Mouse (Mus musculus): ENCODE data around the gene Ano5. TPM values are rescaled to one million over a fixed set of nuclear protein-coding genes. Genes with fewer than 3 reads are reported as not detected.

Ano5 gene
- polyA plus RNA-seq, 2 experiments: 1.4 to 1.5 TPM

GRCm38 (mm10) chr7:51628349-51628748 is 117.5 kb downstream of the Ano5 start:
- Histone ChIP-seq H3K36me3 (ENCODE audit: control insufficient read depth, insufficient read depth, low read length) (no peaks in the 10 kb centered on the region), H3K27ac (replicated peaks; ENCODE audit: low read depth, low read length) (no peak overlapping the region), H3K27me3 (ENCODE audit: control insufficient read depth, insufficient read depth, low read length) (peaks cover 56% of the 10 kb centered on the region), H3K9ac (ENCODE audit: low read depth, low read length, severe bottlenecking) (no peak overlapping the region), H3K4me3 (replicated peaks; ENCODE audit: low read length) (no peak overlapping the region), H3K4me2 (replicated peaks; ENCODE audit: low read depth, low read length, severe bottlenecking) (no peak overlapping the region), H3K4me1 (ENCODE audit: control insufficient read depth, insufficient read depth, low read length) (0 out of 2 replicates have a peak, but pooled peaks cover 7% of the 10 kb centered on the region), H3K9me3 (ENCODE audit: control insufficient read depth, low read length) (no peaks in the 10 kb centered on the region)
- ATAC-seq (ENCODE audit: low FRiP score, low read depth): no peak
- no peak for TF ChIP-seq POLR2A (IDR thresholded peaks at IDR 0.05; ENCODE audit: borderline replicate concordance, extremely low read depth, insufficient read depth, insufficient read length)
- WGBS: 5% methylated on average over 9 of the region's 9 CpGs
- DNase-seq (ENCODE audit: low spot score): no peak

- ATAC-seq (ENCODE audit: low FRiP score, low read depth) (no peak), DNase-seq (ENCODE audit: low spot score) (no peak)
- 6% methylated on average over 3 of the region's 3 CpGs for WGBS
- no peak overlapping the region for H3K4me3 ChIP-seq (replicated peaks; ENCODE audit: low read length)
- no peak overlapping the region for H3K4me2 ChIP-seq (replicated peaks; ENCODE audit: low read depth, low read length, severe bottlenecking)
- no peak for TF ChIP-seq POLR2A (IDR thresholded peaks at IDR 0.05; ENCODE audit: borderline replicate concordance, extremely low read depth, insufficient read depth, insufficient read length)
- no peaks in the 10 kb centered on the region for H3K36me3 ChIP-seq (ENCODE audit: control insufficient read depth, insufficient read depth, low read length)
- peaks cover 51% of the 10 kb centered on the region for H3K27me3 ChIP-seq (ENCODE audit: control insufficient read depth, insufficient read depth, low read length)
- H3K4me1 ChIP-seq (ENCODE audit: control insufficient read depth, insufficient read depth, low read length): 0 out of 2 replicates have a peak, but pooled peaks cover 7% of the 10 kb centered on the region
- no peak overlapping the region for H3K9ac ChIP-seq (ENCODE audit: low read depth, low read length, severe bottlenecking)
- no peaks in the 10 kb centered on the region for H3K9me3 ChIP-seq (ENCODE audit: control insufficient read depth, low read length)
- H3K27ac ChIP-seq (replicated peaks; ENCODE audit: low read depth, low read length): no peak overlapping the region
Measured at GRCm38 (mm10) chr7:51629206-51629605, 118.4 kb downstream of the Ano5 start.

- Histone ChIP-seq H3K4me2 (replicated peaks; ENCODE audit: low read depth, low read length, severe bottlenecking) (no peak overlapping the region), H3K9ac (ENCODE audit: low read depth, low read length, severe bottlenecking) (no peak overlapping the region), H3K27ac (replicated peaks; ENCODE audit: low read depth, low read length) (no peak overlapping the region), H3K4me3 (replicated peaks; ENCODE audit: low read length) (no peak overlapping the region), H3K36me3 (ENCODE audit: control insufficient read depth, insufficient read depth, low read length) (no peaks in the 10 kb centered on the region), H3K4me1 (ENCODE audit: control insufficient read depth, insufficient read depth, low read length) (0 out of 2 replicates have a peak, but pooled peaks cover 7% of the 10 kb centered on the region), H3K27me3 (ENCODE audit: control insufficient read depth, insufficient read depth, low read length) (peaks cover 36% of the 10 kb centered on the region), H3K9me3 (ENCODE audit: control insufficient read depth, low read length) (no peaks in the 10 kb centered on the region)
- DNase-seq (ENCODE audit: low spot score) (no peak), ATAC-seq (ENCODE audit: low FRiP score, low read depth) (no peak)
- WGBS: 64% methylated on average over 3 of the region's 3 CpGs
- no peak for TF ChIP-seq POLR2A (IDR thresholded peaks at IDR 0.05; ENCODE audit: borderline replicate concordance, extremely low read depth, insufficient read depth, insufficient read length)
Measured at GRCm38 (mm10) chr7:51631171-51631570, 120.3 kb downstream of the Ano5 start.

- no peaks in the 10 kb centered on the region for H3K36me3 ChIP-seq (ENCODE audit: control insufficient read depth, insufficient read depth, low read length)
- 9% methylated on average over 9 of the region's 9 CpGs for whole genome bisulfite sequencing
- TF ChIP-seq POLR2A (IDR thresholded peaks at IDR 0.05; ENCODE audit: borderline replicate concordance, extremely low read depth, insufficient read depth, insufficient read length): no peak
- no peak overlapping the region for H3K9ac ChIP-seq (ENCODE audit: low read depth, low read length, severe bottlenecking)
- DNase-seq (ENCODE audit: low spot score): no peak
- no peak overlapping the region for H3K27ac ChIP-seq (replicated peaks; ENCODE audit: low read depth, low read length)
- no peak overlapping the region for H3K4me3 ChIP-seq (replicated peaks; ENCODE audit: low read length)
- H3K27me3 ChIP-seq (ENCODE audit: control insufficient read depth, insufficient read depth, low read length): peaks cover 27% of the 10 kb centered on the region
- no peak for ATAC-seq (ENCODE audit: low FRiP score, low read depth)
- no peak overlapping the region for H3K4me2 ChIP-seq (replicated peaks; ENCODE audit: low read depth, low read length, severe bottlenecking)
- no peaks in the 10 kb centered on the region for H3K4me1 ChIP-seq (ENCODE audit: control insufficient read depth, insufficient read depth, low read length)
- no peaks in the 10 kb centered on the region for H3K9me3 ChIP-seq (ENCODE audit: control insufficient read depth, low read length)
Measured at GRCm38 (mm10) chr7:51632543-51633229, 121.9 kb downstream of the Ano5 start.

GRCm38 (mm10) chr7:51633230-51633844 is 122.5 kb downstream of the Ano5 start:
- Histone ChIP-seq H3K9ac (ENCODE audit: low read depth, low read length, severe bottlenecking) (no peak overlapping the region), H3K4me2 (replicated peaks; ENCODE audit: low read depth, low read length, severe bottlenecking) (no peak overlapping the region), H3K27ac (replicated peaks; ENCODE audit: low read depth, low read length) (no peak overlapping the region), H3K27me3 (ENCODE audit: control insufficient read depth, insufficient read depth, low read length) (peaks cover 23% of the 10 kb centered on the region), H3K36me3 (ENCODE audit: control insufficient read depth, insufficient read depth, low read length) (no peaks in the 10 kb centered on the region), H3K4me3 (replicated peaks; ENCODE audit: low read length) (no peak overlapping the region), H3K4me1 (ENCODE audit: control insufficient read depth, insufficient read depth, low read length) (no peaks in the 10 kb centered on the region), H3K9me3 (ENCODE audit: control insufficient read depth, low read length) (no peaks in the 10 kb centered on the region)
- TF ChIP-seq POLR2A (IDR thresholded peaks at IDR 0.05; ENCODE audit: borderline replicate concordance, extremely low read depth, insufficient read depth, insufficient read length): no peak
- ATAC-seq (ENCODE audit: low FRiP score, low read depth): no peak
- DNase-seq (ENCODE audit: low spot score): no peak
- WGBS: 12% methylated on average over 7 of the region's 7 CpGs

Other genes starting within 250 kb of the Ano5 start
- 0.69 and 1.00 TPM in 2 replicates for gene Slc17a6, start 111.0 kb downstream of the Ano5 start, polyA plus RNA-seq (2012; rRNA removed)
- 0.55 and 0.87 TPM in 2 replicates for gene Slc17a6, start 111.0 kb downstream of the Ano5 start, polyA plus RNA-seq (2014; fragmentation: Nextera tagmentation; extraction: Ambion mirVana)

Measured in limb, embryonic 14.5 days (tissue).